Mouse (Mus musculus) bone marrow, adult 2 months (tissue): ENCODE measurements at regions not wholly inside any gene's neighbourhood (a gene's known extent, or its start where the extent isn't known, plus 50 kb on each side); places are given as distances from the start of the nearest gene placed in this dataset.

ENCODE experiments used
- CTCF ChIP-seq: fragments of 200-500 bp; IDR thresholded peaks from 2 replicates; pipeline ENCODE4 v1.5.1; 2011; ENCODE audit warnings: low read length, control low read depth; ENCODE audit not compliant: control insufficient read depth, insufficient read depth
- POLR2A ChIP-seq: fragments of 200-500 bp; IDR thresholded peaks from 2 replicates; pipeline ENCODE4 v1.6.1; 2011; ENCODE audit warnings: low read depth, mild to moderate bottlenecking, control low read depth, low read length, borderline replicate concordance; ENCODE audit not compliant: control insufficient read depth

DNA sequence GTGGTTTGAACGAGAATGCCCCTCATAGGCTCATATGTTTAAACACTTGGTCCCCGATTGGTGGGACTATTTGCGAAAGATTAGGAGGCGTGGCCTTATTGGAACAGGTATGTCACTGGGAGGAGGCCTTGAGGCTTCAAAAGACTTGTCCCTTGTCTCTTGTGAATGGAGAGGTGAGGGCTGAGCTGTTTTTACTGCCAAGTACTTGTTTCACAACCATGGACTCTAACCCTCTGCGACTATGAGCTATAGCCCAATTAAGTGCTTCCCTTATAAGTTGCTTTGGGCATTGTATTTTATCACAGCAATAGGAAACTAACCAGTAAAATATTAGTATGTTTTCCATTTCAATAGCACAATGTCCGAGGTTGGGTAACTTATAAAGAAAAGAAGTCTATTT lies 511.7 kb downstream of the Bnc2 start:
- TF ChIP-seq CTCF (no peak), POLR2A (no peak)
